Comparison of ENCODE assay signal across 30 mouse cellular contexts in the genomic region with DNA sequence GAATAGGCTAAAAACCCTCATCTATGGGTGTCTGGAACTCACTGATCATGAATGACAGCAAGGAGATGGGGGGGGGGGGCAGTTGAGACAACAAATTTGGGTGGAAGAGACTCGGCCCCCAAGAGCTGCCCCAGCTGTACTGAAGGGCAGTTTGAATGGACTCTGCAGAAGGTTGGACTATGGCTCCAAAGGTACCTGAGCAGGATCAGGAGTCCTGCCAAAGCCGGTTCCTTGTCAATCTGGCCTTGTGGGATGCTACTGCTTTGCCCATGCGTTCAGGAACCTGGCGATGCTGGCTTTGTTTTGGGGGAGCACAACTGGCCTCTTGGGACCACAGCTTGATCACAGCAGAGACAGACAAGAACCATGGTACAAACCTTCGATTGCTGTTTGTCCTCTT.
"Had no signal": no experiment of that assay in that cellular context is flagged by ENCODE, and none has a peak within 500 bp of the region (broad histone marks: within the 10 kb centered on the region; RNA-seq: fewer than 3 reads in every experiment).

No protein-coding gene starts in this region.

- H3K27me3 ChIP-seq: heart, embryonic 12.5 days; heart, embryonic 13.5 days; heart, embryonic 15.5 days; hindbrain, embryonic 12.5 days; hindbrain, embryonic 13.5 days; hindbrain, embryonic 15.5 days; intestine, embryonic 15.5 days; kidney, embryonic 15.5 days had no signal

- H3K9me3 ChIP-seq: heart, embryonic 10.5 days; heart, embryonic 12.5 days; heart, embryonic 13.5 days; heart, embryonic 15.5 days; hindbrain, embryonic 10.5 days; hindbrain, embryonic 12.5 days; hindbrain, embryonic 13.5 days; hindbrain, embryonic 15.5 days; intestine, embryonic 15.5 days; kidney, embryonic 15.5 days had no signal

- H3K9ac ChIP-seq: heart, embryonic 12.5 days; heart, embryonic 13.5 days; heart, embryonic 15.5 days; hindbrain, embryonic 12.5 days; hindbrain, embryonic 13.5 days; hindbrain, embryonic 14.5 days; hindbrain, embryonic 15.5 days; intestine, embryonic 15.5 days; kidney, embryonic 15.5 days had no signal

- DNase-seq: heart, adult 18-20 months; heart, adult 2 months; heart, postnatal 10 days; heart, postnatal 14 days; heart, postnatal 36 days; heart, postnatal 4 days; kidney, adult 18-20 months; kidney, postnatal 10 days; kidney, postnatal 14 days; kidney, postnatal 4 days; layer of hippocampus, adult 9-11 months; layer of hippocampus, postnatal 36 days had no signal

- H3K27ac ChIP-seq: heart, adult 2 months; heart, embryonic 10.5 days; heart, embryonic 13.5 days; heart, embryonic 15.5 days; hindbrain, embryonic 10.5 days; hindbrain, embryonic 12.5 days; hindbrain, embryonic 13.5 days; hindbrain, embryonic 14.5 days; hindbrain, embryonic 15.5 days; hindbrain, postnatal 0 days; intestine, embryonic 15.5 days; kidney, embryonic 15.5 days; kidney, postnatal 0 days; layer of hippocampus, adult 2 months had no signal

- H3K4me1 ChIP-seq: heart, embryonic 15.5 days; hindbrain, embryonic 10.5 days; hindbrain, embryonic 12.5 days; hindbrain, embryonic 13.5 days; hindbrain, embryonic 15.5 days had no signal

- ATAC-seq: hindbrain, embryonic 16.5 days; hindbrain, postnatal 0 days; inflammation-experienced regulatory T-cells, adult 6 months; intestine, postnatal 0 days had no signal

- H3K4me2 ChIP-seq: heart, embryonic 11.5 days; heart, embryonic 12.5 days; heart, embryonic 13.5 days; heart, embryonic 15.5 days; hindbrain, embryonic 12.5 days; hindbrain, embryonic 13.5 days; hindbrain, embryonic 14.5 days; hindbrain, embryonic 15.5 days; intestine, embryonic 15.5 days; kidney, embryonic 15.5 days had no signal

- H3K4me3 ChIP-seq: heart, adult 2 months; heart, embryonic 10.5 days; heart, embryonic 12.5 days; heart, embryonic 13.5 days; heart, embryonic 15.5 days; hindbrain, embryonic 10.5 days; hindbrain, embryonic 12.5 days; hindbrain, embryonic 13.5 days; hindbrain, embryonic 15.5 days; intestine, embryonic 15.5 days; kidney, embryonic 15.5 days; layer of hippocampus, adult 2 months had no signal

- H3K36me3 ChIP-seq: heart, embryonic 12.5 days; heart, embryonic 13.5 days; heart, embryonic 15.5 days; hindbrain, embryonic 10.5 days; hindbrain, embryonic 12.5 days; hindbrain, embryonic 13.5 days; hindbrain, embryonic 15.5 days; intestine, embryonic 15.5 days; kidney, embryonic 15.5 days had no signal
